Comparison of ENCODE assay signal across 34 mouse cellular contexts in the genomic region with DNA sequence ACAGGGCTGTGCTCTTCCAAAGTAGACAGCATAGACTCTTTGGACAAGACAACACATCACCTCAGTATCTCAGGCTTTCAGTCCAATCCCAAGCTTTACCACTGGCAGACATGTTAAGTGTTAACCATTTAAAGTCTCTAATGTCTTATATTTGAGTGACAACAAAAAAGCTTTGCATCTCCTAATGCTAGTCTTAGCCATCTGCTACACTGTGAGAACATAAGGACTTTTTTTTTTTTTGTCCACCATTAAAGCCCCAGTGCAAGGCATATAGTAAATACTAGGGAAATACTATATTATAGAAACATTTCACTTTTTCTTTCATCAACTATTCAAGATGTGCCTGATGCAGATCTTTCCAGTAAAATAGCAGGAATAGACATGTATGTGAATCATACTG.
"Had no signal": no experiment of that assay in that cellular context is flagged by ENCODE, and none has a peak within 500 bp of the region (broad histone marks: within the 10 kb centered on the region; RNA-seq: fewer than 3 reads in every experiment).

No protein-coding gene starts in this region.

- H3K9ac ChIP-seq: heart, embryonic 12.5 days; heart, embryonic 13.5 days; heart, embryonic 15.5 days; hindbrain, embryonic 12.5 days; hindbrain, embryonic 13.5 days; hindbrain, embryonic 14.5 days; hindbrain, embryonic 15.5 days; intestine, embryonic 15.5 days; kidney, embryonic 15.5 days had no signal

- H3K4me1 ChIP-seq: heart, embryonic 13.5 days; heart, embryonic 15.5 days; hindbrain, embryonic 12.5 days; hindbrain, embryonic 13.5 days; hindbrain, embryonic 15.5 days; intestine, embryonic 15.5 days; kidney, embryonic 15.5 days had no signal

- H3K9me3 ChIP-seq: heart, embryonic 12.5 days; heart, embryonic 13.5 days; heart, embryonic 15.5 days; hindbrain, embryonic 10.5 days; hindbrain, embryonic 12.5 days; hindbrain, embryonic 13.5 days; hindbrain, embryonic 15.5 days; intestine, embryonic 15.5 days; kidney, embryonic 15.5 days had no signal

- H3K27me3 ChIP-seq: heart, embryonic 12.5 days; heart, embryonic 13.5 days; heart, embryonic 15.5 days; hindbrain, embryonic 12.5 days; hindbrain, embryonic 13.5 days; hindbrain, embryonic 15.5 days; intestine, embryonic 15.5 days; kidney, embryonic 15.5 days had no signal

- H3K27ac ChIP-seq: heart, embryonic 13.5 days; heart, embryonic 15.5 days; hindbrain, embryonic 10.5 days; hindbrain, embryonic 12.5 days; hindbrain, embryonic 13.5 days; hindbrain, embryonic 14.5 days; hindbrain, embryonic 15.5 days; hindbrain, postnatal 0 days; intestine, embryonic 15.5 days; kidney, embryonic 15.5 days; kidney, postnatal 0 days; layer of hippocampus, adult 2 months; left cerebral cortex, adult 2 months had no signal

- ATAC-seq: hindbrain, embryonic 16.5 days; hindbrain, postnatal 0 days; inflammation-experienced regulatory T-cells, adult 6 months; intestine, embryonic 15.5 days; intestine, embryonic 16.5 days; intestine, postnatal 0 days had no signal

- H3K4me2 ChIP-seq: heart, embryonic 12.5 days; heart, embryonic 13.5 days; heart, embryonic 15.5 days; hindbrain, embryonic 12.5 days; hindbrain, embryonic 13.5 days; hindbrain, embryonic 14.5 days; hindbrain, embryonic 15.5 days; intestine, embryonic 15.5 days; kidney, embryonic 15.5 days had no signal

- H3K36me3 ChIP-seq: heart, embryonic 12.5 days; heart, embryonic 13.5 days; heart, embryonic 15.5 days; hindbrain, embryonic 10.5 days; hindbrain, embryonic 12.5 days; hindbrain, embryonic 13.5 days; hindbrain, embryonic 15.5 days; intestine, embryonic 15.5 days; kidney, embryonic 15.5 days had no signal

- DNase-seq: heart, postnatal 10 days; heart, postnatal 14 days; heart, postnatal 36 days; heart, postnatal 4 days; kidney, adult 11 months; kidney, adult 18-20 months; kidney, adult 2 months; kidney, adult 8-10 months; kidney, adult 9 months; kidney, postnatal 10 days; kidney, postnatal 14 days; kidney, postnatal 25 days; kidney, postnatal 36 days; kidney, postnatal 4 days; layer of hippocampus, adult 9-11 months; layer of hippocampus, postnatal 36 days had no signal

- H3K4me3 ChIP-seq: heart, embryonic 12.5 days; heart, embryonic 13.5 days; heart, embryonic 15.5 days; hindbrain, embryonic 10.5 days; hindbrain, embryonic 12.5 days; hindbrain, embryonic 13.5 days; hindbrain, embryonic 15.5 days; intestine, embryonic 15.5 days; kidney, embryonic 15.5 days; layer of hippocampus, adult 2 months; left cerebral cortex, adult 2 months had no signal
